Mouse (Mus musculus): ENCODE results near the gene Hs2st1. TPM values are rescaled to one million over a fixed set of nuclear protein-coding genes. Genes with fewer than 3 reads are reported as not detected.

The Hs2st1 gene
- total RNA-seq, 2 experiments from 2014 or later, result 8.8 to 11.2 TPM

DNA sequence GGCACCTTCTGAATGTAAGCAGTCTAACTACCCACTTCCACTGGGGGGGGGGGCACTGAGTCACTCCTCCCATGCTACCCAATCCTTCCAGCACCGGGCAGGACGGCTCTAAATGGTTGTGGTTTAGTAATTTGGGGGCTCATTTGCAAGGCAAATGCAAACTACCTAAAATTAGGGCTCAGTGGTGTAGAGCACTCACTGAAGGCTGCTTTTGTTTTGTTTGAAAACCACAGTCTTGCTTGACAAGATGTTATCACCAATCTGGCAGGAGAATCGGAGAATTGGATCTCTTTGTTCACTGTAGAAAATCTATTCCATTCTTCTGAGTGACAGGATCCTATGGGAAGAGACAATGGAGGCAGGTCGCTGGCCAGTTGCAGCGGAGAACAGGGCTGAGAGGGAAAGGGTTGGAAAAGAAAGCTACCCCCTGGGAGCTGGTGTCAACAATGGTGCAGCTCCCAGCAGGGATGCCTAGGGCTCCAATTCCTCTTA, 158.9 kb downstream of the Hs2st1 start:
- DNase-seq, result no peak
- intact Hi-C loops (cut with DNase I), result no loop called here

GRCm38 (mm10) chr3:144408953-144409352, 161.0 kb downstream of the Hs2st1 start:
- intact Hi-C loops (cut with DNase I), result no loop called here
- no peak for DNase-seq

- intact Hi-C loops (cut with DNase I), result no loop called here
- DNase-seq, result no peak
Observed at GRCm38 (mm10) chr3:144405331-144405730, 164.7 kb downstream of the Hs2st1 start.

DNA sequence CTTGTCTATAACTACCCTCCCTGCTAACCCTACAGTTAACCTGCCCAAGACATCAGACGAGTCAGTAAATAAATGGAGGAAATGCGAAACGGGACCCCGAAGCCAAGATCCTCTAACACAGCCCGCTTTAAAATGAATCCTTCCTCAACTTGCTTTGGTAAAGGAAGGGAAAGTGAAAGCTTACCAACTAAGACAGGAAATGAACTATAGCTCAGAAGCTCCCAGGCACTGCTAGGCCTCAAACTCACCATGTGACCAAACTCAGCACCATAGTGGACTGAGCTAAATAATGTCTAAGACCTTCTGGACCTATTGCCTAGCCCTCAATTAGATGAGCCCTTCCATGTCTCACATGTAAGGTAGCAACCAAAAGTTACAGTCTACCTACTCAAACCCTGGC, 168.7 kb downstream of the Hs2st1 start:
- intact Hi-C loops (cut with DNase I), result no loop called here
- DNase-seq, result no peak

GRCm38 (mm10) chr3:144400870-144401269, 169.1 kb downstream of the Hs2st1 start:
- intact Hi-C loops (cut with DNase I), result no loop called here

DNA sequence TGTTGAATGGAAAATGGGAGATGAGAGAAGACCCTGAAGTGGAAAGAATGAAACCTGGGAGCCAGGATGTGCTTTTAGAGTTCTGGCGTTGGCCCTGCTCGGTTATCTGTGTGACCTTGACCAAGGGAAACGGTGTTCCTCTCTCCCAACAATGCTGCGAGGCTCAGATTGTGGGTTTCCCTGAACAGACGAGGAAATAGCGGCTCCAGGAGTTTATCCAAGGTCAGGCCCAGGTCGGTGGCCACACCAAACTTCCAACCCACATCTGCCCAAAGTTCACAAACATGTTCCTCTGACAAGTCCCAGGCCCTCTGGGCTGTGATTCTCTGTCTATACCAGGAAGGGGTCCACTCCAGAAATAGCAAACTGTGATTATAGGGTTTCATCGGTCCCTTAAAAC, 169.6 kb downstream of the Hs2st1 start:
- DNase-seq, result peak; percentile 10 to 20
- intact Hi-C loops (cut with DNase I), result no loop called here

More at GRCm38 (mm10) chr3:144400870-144401269, 169.1 kb downstream of the Hs2st1 start:
- DNase-seq, result no peak

DNA sequence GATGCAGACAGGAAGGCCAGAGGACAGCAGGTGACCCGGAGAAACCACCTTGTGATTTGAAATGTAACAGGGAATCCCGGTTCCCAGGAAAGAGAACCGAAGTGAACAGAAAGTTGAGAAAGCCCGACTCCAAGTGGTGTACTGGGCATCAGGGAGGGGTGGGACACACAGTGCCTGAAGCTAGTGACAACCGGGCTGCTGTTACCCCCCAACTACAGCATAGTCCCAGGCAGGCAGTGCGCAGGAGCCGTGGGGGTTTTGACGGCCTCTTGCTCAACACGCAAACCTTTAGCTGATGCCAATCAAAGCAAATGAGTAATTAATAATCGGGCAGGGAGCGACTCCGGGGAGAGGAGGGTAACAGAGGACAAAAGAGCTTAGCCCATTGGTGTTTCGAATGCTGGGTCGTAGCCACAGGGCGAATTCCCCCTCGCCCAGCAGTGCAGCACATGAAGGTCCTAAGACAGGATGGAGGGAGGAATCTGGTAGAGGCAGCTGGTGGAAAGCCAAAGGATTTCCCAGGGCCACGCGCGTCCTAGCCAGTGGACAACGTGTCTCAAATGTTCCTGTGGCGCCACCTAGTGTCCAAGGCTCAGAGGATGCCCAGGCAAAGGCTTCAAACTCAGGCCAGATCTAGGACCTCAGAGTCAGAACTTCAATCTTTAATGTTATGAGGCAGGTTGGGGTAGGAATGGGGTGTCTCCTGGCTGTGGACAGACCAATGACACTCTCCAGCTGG, 170.5 kb downstream of the Hs2st1 start:
- intact Hi-C loops (cut with DNase I), result loop anchor here (5.0 kb wide), 1 partner anchor 37 kb away; no protein-coding TSS in a partner anchor
- DNase-seq, result peak; percentile 81 to 86

DNA sequence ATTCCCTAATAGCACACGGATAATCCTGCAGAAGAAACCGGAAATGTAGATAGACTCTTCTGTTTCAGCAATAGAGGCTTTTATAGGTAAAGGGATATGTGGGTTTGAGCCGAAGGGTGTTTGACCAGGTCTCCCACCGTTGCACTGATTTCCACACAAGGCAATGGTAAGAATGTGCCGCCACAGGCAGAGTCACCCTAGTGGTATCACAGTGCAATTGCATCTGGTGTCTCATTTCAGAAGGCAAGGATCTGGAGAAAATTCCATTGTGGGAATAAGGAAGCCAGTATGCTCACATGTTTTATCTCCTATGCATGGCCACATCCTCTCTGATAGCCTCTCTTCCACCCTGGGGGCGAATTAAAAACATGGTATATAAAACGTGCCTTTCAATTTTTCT, 171.8 kb downstream of the Hs2st1 start:
- intact Hi-C loops (cut with DNase I), result loop anchor here (5.0 kb wide), 1 partner anchor 36 kb away; no protein-coding TSS in a partner anchor
- no peak for DNase-seq

DNA sequence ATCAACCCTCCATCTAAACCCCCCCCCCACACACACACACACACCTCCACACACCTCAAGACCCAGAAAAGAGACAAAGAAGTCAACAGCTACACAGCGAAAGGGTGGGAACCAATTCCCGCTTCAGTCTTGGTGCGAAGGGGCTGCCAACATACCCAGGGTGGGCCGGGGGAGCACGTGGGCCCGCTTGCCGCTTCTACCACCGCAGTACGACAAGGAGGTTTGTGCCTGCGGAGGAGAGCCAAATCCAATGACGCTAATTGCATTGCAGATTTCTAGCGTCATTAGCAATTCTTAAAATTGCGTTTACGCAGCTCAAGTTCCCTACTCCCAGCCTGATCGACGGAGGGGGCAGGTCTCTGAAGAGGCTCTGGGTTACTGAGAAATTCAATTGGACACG, 173.5 kb downstream of the Hs2st1 start:
- intact Hi-C loops (cut with DNase I), result loop anchor here (5.0 kb wide), 1 partner anchor 34 kb away; no protein-coding TSS in a partner anchor
- no peak for DNase-seq

DNA sequence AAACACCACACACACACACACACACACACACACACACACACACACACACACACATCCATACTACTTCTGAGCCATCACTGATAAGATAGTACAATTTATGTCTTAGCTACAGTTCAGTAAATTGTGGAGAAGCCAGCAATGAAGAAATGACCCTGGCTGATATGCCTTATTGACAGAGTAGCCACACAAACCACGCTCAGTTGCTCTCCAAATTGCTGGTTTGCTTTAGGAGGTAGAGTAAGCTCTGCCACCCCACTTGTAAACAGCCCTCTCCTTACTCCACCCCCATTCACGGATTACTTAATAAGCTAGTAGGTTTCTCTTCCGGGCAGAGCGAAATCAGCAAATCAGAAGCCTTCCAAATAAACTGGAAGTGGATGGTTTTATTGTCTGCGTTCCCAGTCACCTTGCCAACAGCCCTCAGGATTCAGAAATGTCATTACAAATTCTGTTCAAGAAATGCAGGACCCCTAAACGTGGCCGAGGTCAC, 175.5 kb downstream of the Hs2st1 start:
- intact Hi-C loops (cut with DNase I), result no loop called here
- no peak for DNase-seq

DNA sequence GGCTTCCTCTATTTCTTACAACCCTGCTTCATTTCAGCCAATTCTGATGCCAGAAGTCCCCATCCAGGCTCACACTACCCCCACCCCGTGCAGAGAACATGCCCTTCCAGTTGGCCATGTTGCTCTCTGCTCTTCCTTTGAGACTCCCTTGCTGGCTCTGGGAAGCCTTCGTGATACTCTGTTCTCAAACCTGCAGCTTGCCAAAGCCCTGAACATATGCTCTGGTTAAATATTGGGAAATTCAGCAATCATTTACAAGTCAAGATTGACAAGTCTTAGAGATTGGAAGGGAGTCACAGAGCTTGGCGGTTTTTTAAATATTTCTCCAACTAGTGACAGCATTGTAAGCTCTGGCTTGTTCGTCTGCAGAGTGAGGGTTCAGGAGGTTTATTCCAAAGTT, 183.5 kb downstream of the Hs2st1 start:
- intact Hi-C loops (cut with DNase I), result no loop called here
- DNase-seq, result no peak

- intact Hi-C loops (cut with DNase I), result no loop called here
- DNase-seq, result no peak
Observed at GRCm38 (mm10) chr3:144384648-144385047, 185.3 kb downstream of the Hs2st1 start.

DNA sequence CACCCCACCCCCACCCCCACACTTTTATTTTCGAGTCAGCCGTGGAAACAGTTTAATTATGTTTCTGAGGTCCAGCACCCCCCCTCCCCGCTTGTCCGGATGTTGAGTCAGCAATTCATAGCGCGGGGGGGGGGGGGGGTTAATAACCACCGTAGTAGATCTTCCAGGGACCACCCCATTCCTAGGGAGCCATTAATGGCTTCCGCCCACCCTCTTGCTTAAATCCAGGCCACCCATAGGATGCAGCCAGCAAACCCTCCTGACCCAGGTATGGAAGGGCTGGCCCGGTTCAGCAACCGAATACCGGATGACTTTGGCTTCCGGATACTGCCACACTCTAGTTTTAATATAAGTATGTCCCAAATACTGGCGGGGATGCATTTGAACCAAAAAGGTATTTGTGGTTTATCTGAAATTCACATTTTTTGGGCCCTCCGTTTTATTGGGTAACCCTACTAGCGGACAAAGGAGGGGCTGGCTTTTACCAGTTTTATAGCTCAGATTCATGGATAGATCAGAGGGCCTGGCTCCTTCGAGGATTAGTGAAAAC, 188.5 kb downstream of the Hs2st1 start:
- no peak for DNase-seq
- intact Hi-C loops (cut with DNase I), result no loop called here

DNA sequence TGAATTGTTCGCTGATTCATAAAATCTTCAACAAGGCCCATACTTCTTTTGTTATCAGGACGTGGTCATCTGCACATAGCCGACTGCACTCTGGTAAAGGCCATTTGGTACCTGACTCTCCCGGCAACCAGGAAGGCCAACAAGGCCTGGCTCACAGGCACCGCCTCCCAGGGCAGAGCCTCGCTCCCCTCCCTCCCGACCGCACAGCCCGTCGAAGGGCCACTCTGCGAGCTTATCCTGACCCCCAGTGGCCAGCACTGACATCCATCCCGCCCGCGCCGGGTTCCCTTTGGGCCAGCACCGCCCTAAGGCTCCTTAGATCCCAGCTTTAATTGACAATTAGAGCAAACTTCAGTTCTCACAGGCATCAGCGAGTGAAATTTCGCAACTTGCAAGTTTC, 189.1 kb downstream of the Hs2st1 start:
- intact Hi-C loops (cut with DNase I), result no loop called here

GRCm38 (mm10) chr3:144379801-144380200, 190.2 kb downstream of the Hs2st1 start:
- intact Hi-C loops (cut with DNase I), result no loop called here
- no peak for DNase-seq

More for the DNA sequence above, 189.1 kb downstream of the Hs2st1 start:
- DNase-seq, result peak; percentile 76 to 77

Other genes with a start within 250 kb of the Hs2st1 start
- gene Selenof, start 123 bp upstream of the Hs2st1 start, total RNA-seq (2021), result 100 to 1,000 TPM; 134 to 135 TPM
- gene Sh3glb1, start 150.2 kb upstream of the Hs2st1 start, total RNA-seq (2021), result 100 to 1,000 TPM; 372 to 397 TPM
- gene Clca3a1, start 190.8 kb upstream of the Hs2st1 start, total RNA-seq (2021), result 1 to 10 TPM; 1.0 to 1.2 TPM
- under 1 TPM in 1 of 2 experiments, not detected in 1; 0.36 TPM for gene Clca3a2, start 249.3 kb upstream of the Hs2st1 start, total RNA-seq (2021)

Data from heart, postnatal 36 days (tissue).